Mouse (Mus musculus) forebrain, embryonic 12.5 days (tissue): ENCODE results near the gene 6030468B19Rik. TPM values are rescaled to one million over a fixed set of nuclear protein-coding genes. Genes with fewer than 3 reads are reported as not detected.

Source experiments
- ATAC-seq: fragments of 200-750 bp; cut with Nextera tagmentation; 2 replicates; pipeline ENCODE4 v1.8.0; 2017; ENCODE audit warnings: moderate TSS enrichment; ENCODE audit not compliant: low FRiP score
- H3K27ac ChIP-seq: fragments of 300-500 bp; sonication (generic); 2 replicates; pipeline ENCODE4 v1.5.1; 2016; ENCODE audit warnings: mild to moderate bottlenecking
- H3K27me3 ChIP-seq: fragments of 300-500 bp; sonication (generic); 2 replicates; pipeline ENCODE4 v1.6.1; 2016; ENCODE audit warnings: mild to moderate bottlenecking
- H3K36me3 ChIP-seq: fragments of 300-500 bp; sonication (generic); replicated peaks from 2 replicates; pipeline ENCODE4 v1.6.1; 2016; ENCODE audit warnings: mild to moderate bottlenecking
- H3K4me1 ChIP-seq: fragments of 300-500 bp; sonication (generic); 2 replicates; pipeline ENCODE4 v1.6.1; 2016
- H3K4me2 ChIP-seq: fragments of 300-500 bp; sonication (generic); 2 replicates; pipeline ENCODE4 v1.6.1; 2016; ENCODE audit warnings: mild to moderate bottlenecking, moderate library complexity
- H3K4me3 ChIP-seq: fragments of 300-500 bp; sonication (generic); replicated peaks from 2 replicates; pipeline ENCODE4 v1.5.1; 2016; ENCODE audit warnings: mild to moderate bottlenecking
- H3K9ac ChIP-seq: fragments of 300-500 bp; sonication (generic); 2 replicates; pipeline ENCODE4 v1.6.1; 2016; ENCODE audit warnings: mild to moderate bottlenecking
- H3K9me3 ChIP-seq: fragments of 300-500 bp; sonication (generic); 2 replicates; pipeline ENCODE4 v1.6.1; 2016
- WGBS: fragments of 180-500 bp; shearing (Covaris S2); methylation state at CpG from one replicate; pipeline ENCODE4 v1.1.7; 2016; 5-methylcytosine and 5-hydroxymethylcytosine counted together
- polyA plus RNA-seq: library from polyadenylated mRNA; unstranded; fragments of >200 nt; fragmentation: Nextera tagmentation; extraction: Ambion mirVana; gene quantifications from 2 replicates; pipeline ENCODE4 v1.2.1, GENCODE M21; 2016

6030468B19Rik gene
- polyA plus RNA-seq, 1 experiment from 2014 or later: not detected

DNA sequence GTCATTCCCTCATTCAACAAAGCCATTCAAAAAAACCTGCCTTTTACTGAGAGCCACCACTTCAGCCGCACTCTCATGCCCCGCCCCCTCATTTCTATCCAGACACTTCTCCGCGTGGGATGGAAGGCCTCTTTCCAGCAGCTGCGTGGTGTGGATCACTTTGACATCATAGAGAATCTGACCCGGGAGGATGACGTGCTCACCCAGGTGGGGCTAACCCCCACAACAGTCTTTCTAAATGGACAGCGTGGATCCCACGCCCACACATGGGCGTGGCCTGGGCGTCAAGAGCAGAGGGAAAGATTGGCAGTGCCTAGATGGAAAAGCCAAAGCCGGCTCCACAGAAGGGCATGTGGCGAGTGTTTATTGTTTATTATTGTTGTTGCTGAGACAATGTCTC is 38.8 kb downstream of the 6030468B19Rik start:
- H3K9me3 ChIP-seq: no peaks in the 10 kb centered on the region
- WGBS: 27% methylated on average over 13 of the region's 13 CpGs
- no peak for ATAC-seq

GRCm38 (mm10) chr11:117838572-117838971 is 41.1 kb downstream of the 6030468B19Rik start:
- no peak overlapping the region for H3K27ac ChIP-seq
- no peaks in the 10 kb centered on the region for H3K27me3 ChIP-seq
- no peak overlapping the region for H3K4me2 ChIP-seq
- no peaks in the 10 kb centered on the region for H3K36me3 ChIP-seq
- H3K9me3 ChIP-seq: no peaks in the 10 kb centered on the region
- WGBS: 76% methylated on average over 2 of the region's 2 CpGs
- ATAC-seq: no peak
- H3K4me3 ChIP-seq: no peak overlapping the region
- peaks cover 3% of the 10 kb centered on the region; the same call in 1 of the 2 replicates for H3K4me1 ChIP-seq
- no peak overlapping the region for H3K9ac ChIP-seq

More for the DNA sequence above, 38.8 kb downstream of the 6030468B19Rik start:
- H3K4me3 ChIP-seq: no peak overlapping the region; the same call in 1 of the 2 replicates
- H3K9ac ChIP-seq: no peak overlapping the region
- H3K27ac ChIP-seq: no peak overlapping the region
- peaks cover 11% of the 10 kb centered on the region for H3K4me1 ChIP-seq
- H3K27me3 ChIP-seq: no peaks in the 10 kb centered on the region
- no peaks in the 10 kb centered on the region for H3K36me3 ChIP-seq
- peak overlapping the region; percentile 42 for H3K4me2 ChIP-seq

- 85% methylated on average over 1 of the region's 1 CpGs for WGBS
- H3K36me3 ChIP-seq: no peaks in the 10 kb centered on the region
- H3K27ac ChIP-seq: no peak overlapping the region
- no peak overlapping the region for H3K9ac ChIP-seq
- ATAC-seq: no peak
- H3K4me1 ChIP-seq: peaks cover 3% of the 10 kb centered on the region; the same call in 1 of the 2 replicates
- no peaks in the 10 kb centered on the region for H3K27me3 ChIP-seq
- H3K4me3 ChIP-seq: no peak overlapping the region
- no peaks in the 10 kb centered on the region for H3K9me3 ChIP-seq
- H3K4me2 ChIP-seq: no peak overlapping the region
Measured at GRCm38 (mm10) chr11:117839021-117839420, 41.6 kb downstream of the 6030468B19Rik start.

- no peaks in the 10 kb centered on the region for H3K36me3 ChIP-seq
- H3K4me2 ChIP-seq: no peak overlapping the region
- H3K4me3 ChIP-seq: no peak overlapping the region
- no peaks in the 10 kb centered on the region for H3K9me3 ChIP-seq
- H3K4me1 ChIP-seq: peaks cover 3% of the 10 kb centered on the region; the same call in 1 of the 2 replicates
- H3K27me3 ChIP-seq: no peaks in the 10 kb centered on the region
- WGBS: 58% methylated on average over 1 of the region's 1 CpGs
- ATAC-seq: no peak
- no peak overlapping the region for H3K27ac ChIP-seq
- H3K9ac ChIP-seq: no peak overlapping the region
Measured at GRCm38 (mm10) chr11:117840910-117841309, 43.5 kb downstream of the 6030468B19Rik start.

GRCm38 (mm10) chr11:117843434-117843833 is 46.0 kb downstream of the 6030468B19Rik start:
- Histone ChIP-seq H3K4me3 (no peak overlapping the region), H3K27me3 (no peaks in the 10 kb centered on the region), H3K27ac (no peak overlapping the region), H3K9me3 (no peaks in the 10 kb centered on the region), H3K9ac (no peak overlapping the region), H3K36me3 (no peaks in the 10 kb centered on the region), H3K4me1 (peaks cover 10% of the 10 kb centered on the region), H3K4me2 (no peak overlapping the region)
- 84% methylated on average over 2 of the region's 2 CpGs for WGBS
- no peak for ATAC-seq

- Histone ChIP-seq H3K4me3 (no peak overlapping the region), H3K27me3 (no peaks in the 10 kb centered on the region), H3K4me1 (peaks cover 18% of the 10 kb centered on the region), H3K27ac (no peak overlapping the region), H3K9me3 (no peaks in the 10 kb centered on the region), H3K9ac (no peak overlapping the region), H3K36me3 (no peaks in the 10 kb centered on the region), H3K4me2 (no peak overlapping the region)
- WGBS: 100% methylated on average over 2 of the region's 2 CpGs
- ATAC-seq: no peak
Measured at GRCm38 (mm10) chr11:117844997-117845396, 47.5 kb downstream of the 6030468B19Rik start.

- no peaks in the 10 kb centered on the region for H3K36me3 ChIP-seq
- no peak overlapping the region for H3K27ac ChIP-seq
- H3K9ac ChIP-seq: no peak overlapping the region
- H3K9me3 ChIP-seq: no peaks in the 10 kb centered on the region
- WGBS: 76% methylated on average over 2 of the region's 2 CpGs
- H3K27me3 ChIP-seq: no peaks in the 10 kb centered on the region
- H3K4me3 ChIP-seq: no peak overlapping the region
- ATAC-seq: no peak
- no peak overlapping the region for H3K4me2 ChIP-seq
- H3K4me1 ChIP-seq: peaks cover 24% of the 10 kb centered on the region
Measured at GRCm38 (mm10) chr11:117845651-117846050, 48.2 kb downstream of the 6030468B19Rik start.

DNA sequence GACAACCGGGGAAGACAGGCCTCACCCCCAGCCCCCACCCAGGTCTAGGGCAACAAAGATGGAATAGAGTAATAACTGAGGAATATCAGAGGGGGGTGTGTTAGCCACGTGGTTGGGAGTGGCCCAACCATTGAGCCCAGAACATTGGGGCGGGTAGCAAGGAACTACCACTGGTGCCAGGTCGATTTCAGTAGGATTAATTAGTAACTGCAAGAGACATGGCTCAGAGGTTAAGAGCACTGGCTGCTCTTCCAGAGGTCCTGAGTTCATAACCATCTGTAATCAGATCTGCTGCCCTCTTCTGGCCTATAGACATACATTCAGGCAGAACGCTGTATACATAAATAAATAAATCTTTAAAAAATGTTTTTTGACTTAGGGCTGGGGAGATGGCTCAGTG is 49.2 kb downstream of the 6030468B19Rik start:
- H3K4me1 ChIP-seq: peaks cover 28% of the 10 kb centered on the region
- H3K9ac ChIP-seq: no peak overlapping the region
- no peak overlapping the region for H3K27ac ChIP-seq
- no peaks in the 10 kb centered on the region for H3K36me3 ChIP-seq
- ATAC-seq: no peak
- H3K9me3 ChIP-seq: no peaks in the 10 kb centered on the region
- WGBS: 67% methylated on average over 5 of the region's 5 CpGs
- no peak overlapping the region for H3K4me3 ChIP-seq
- H3K27me3 ChIP-seq: no peaks in the 10 kb centered on the region
- no peak overlapping the region for H3K4me2 ChIP-seq

DNA sequence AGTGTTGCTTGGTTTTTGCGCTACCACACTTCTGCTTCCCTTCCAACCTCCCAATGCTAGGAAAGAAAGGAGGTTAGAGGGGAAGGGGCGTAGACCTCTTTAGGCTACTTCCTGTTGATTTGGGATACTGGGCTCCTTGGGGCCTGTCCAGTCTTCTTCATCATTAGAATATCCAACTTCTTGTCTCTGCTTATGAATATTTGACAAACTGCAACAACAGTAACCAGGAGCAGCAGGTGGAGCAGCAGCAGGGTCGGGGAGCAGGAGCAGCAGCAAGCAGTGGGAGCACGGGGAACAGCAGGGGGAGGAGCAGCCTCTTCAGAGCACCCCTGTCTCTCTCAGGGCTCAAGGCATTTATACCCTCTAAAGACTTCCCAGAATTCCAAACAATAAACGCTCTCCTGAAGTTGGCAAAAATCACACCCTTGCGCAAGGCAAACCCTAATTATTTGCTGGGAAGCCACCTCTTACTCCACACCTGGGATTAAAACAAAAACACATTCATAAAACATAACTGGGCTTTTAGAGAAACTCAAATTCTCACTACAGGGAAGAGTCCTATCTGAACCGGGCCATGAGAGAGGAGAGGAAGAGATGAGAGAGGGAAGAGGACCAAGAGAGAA is 50.2 kb downstream of the 6030468B19Rik start:
- 83% methylated on average over 7 of the region's 7 CpGs for WGBS
- peak overlapping the region; percentile 97 for H3K27ac ChIP-seq
- peak overlapping the region; percentile 80 for H3K9ac ChIP-seq
- H3K36me3 ChIP-seq: peaks cover 7% of the 10 kb centered on the region
- peak overlapping the region; percentile 57; the same call in 1 of the 2 replicates for H3K4me3 ChIP-seq
- H3K27me3 ChIP-seq: no peaks in the 10 kb centered on the region
- peaks cover 28% of the 10 kb centered on the region for H3K4me1 ChIP-seq
- no peak for ATAC-seq
- H3K9me3 ChIP-seq: no peaks in the 10 kb centered on the region
- H3K4me2 ChIP-seq: peak overlapping the region; percentile 84

DNA sequence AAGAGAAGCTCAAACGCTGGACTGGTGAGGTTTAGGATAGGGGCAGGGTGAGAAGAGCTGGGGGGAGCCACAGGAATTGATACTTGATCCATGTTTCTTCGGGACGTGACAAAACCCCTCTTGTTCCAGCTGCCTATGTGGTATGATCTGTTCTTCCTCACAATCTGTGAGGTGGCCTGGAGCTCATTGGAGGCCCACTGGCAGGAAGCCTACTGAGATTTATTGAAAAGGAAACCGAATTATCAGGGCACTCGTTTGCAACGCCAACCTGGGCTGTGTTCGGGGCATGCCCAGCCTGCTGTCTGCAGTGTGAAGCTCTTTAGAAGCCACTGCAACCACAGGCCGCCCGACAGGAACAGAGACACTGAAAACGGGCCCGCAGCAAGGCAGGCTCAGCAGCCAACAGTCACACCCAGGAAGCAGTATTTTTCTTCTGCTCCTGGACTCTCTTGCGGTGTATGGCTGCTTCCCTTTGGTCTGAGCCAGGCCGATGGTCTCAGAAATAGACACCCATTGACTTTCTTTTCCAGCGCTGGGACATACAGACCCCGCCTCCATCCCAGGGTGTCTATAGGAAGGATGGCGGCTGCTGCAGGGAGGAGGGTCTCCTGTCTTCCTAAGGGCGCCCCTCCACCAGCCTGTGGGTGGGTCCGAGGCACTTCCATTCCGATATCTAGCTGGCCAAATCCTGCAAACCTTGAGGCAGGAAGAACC is 51.0 kb downstream of the 6030468B19Rik start:
- peak overlapping the region; percentile 84 for H3K4me2 ChIP-seq
- H3K27me3 ChIP-seq: no peaks in the 10 kb centered on the region
- no peaks in the 10 kb centered on the region for H3K9me3 ChIP-seq
- 9% methylated on average over 19 of the region's 19 CpGs for WGBS
- peak overlapping the region; percentile 80 for H3K9ac ChIP-seq
- peak; percentile 83 for ATAC-seq
- peaks cover 14% of the 10 kb centered on the region for H3K36me3 ChIP-seq
- peak overlapping the region; percentile 97 for H3K27ac ChIP-seq
- H3K4me3 ChIP-seq: peak overlapping the region; percentile 57
- H3K4me1 ChIP-seq: peaks cover 28% of the 10 kb centered on the region

DNA sequence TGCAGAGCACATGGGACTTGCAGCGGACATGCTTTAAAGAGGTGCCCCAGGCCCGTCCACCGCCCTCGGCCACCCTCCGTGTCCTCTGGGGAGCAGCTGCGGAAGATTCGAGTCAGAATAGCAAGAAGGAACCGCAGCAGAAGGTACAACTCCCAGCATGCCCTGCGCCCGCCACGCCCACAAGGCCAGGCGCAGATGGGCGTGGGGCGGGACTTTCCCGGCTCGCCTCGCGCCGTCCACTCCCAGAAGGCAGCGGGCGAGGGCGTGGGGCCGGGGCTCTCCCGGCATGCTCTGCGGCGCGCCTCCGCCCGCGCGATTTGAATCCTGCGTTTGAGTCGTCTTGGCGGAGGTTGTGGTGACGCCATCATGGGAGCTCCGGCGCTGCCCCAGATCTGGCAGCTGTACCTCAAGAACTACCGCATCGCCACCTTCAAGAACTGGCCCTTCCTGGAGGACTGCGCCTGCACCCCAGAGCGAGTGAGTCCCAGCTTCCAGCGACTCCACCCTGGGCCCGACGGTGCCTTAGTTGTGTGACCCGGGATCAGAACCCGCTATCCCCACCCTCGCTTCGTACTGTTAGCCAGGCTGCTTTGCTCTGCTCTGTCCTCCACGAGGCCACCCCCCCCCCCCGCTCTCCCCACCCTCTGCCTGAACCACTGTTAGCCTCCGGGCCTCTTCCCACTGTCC is 51.7 kb downstream of the 6030468B19Rik start, which contains the start of gene Birc5:
Gene Birc5, plus strand, starts transcription at position 267 of the 687 bp plus-strand sequence.
- peak; percentile 95 for ATAC-seq
- under 1% methylated on average over 51 of the region's 51 CpGs for WGBS
- Histone ChIP-seq H3K9ac (peak within 1 kb of the TSS; percentile 80), H3K4me3 (peak within 1 kb of the TSS; percentile 57), H3K4me2 (peak within 1 kb of the TSS; percentile 84), H3K27ac (peak within 1 kb of the TSS; percentile 97), H3K9me3 (no peaks in the 10 kb centered on the region), H3K4me1 (peaks cover 28% of the 10 kb centered on the region), H3K36me3 (peaks cover 21% of the 10 kb centered on the region), H3K27me3 (no peaks in the 10 kb centered on the region)

DNA sequence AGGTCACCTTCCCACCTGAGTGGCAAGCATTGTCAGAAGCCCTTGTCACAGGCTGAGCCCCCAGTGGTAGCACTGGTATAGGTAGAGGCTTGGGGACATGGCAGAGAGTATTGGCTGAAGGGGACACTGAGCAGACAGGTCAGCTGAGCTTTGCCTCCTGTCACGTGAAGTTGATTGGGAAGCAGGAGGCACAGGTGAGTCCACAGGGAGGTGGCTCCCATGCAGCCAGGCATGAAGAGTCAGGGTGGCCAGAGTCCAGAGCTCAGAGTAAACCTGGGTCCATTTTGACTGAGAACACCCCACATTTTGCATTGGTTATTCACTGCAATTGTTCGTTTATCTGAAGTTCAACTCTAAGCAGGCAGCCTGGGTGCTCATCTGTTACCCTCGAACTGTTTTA is 55.4 kb downstream of the 6030468B19Rik start:
- no peak for ATAC-seq
- WGBS: 90% methylated on average over 3 of the region's 3 CpGs
- Histone ChIP-seq H3K9ac (no peak overlapping the region), H3K4me3 (no peak overlapping the region), H3K4me1 (peaks cover 23% of the 10 kb centered on the region), H3K9me3 (0 out of 2 replicates have a peak, but pooled peaks cover 5% of the 10 kb centered on the region), H3K27ac (no peak overlapping the region), H3K27me3 (no peaks in the 10 kb centered on the region), H3K4me2 (no peak overlapping the region), H3K36me3 (peaks cover 53% of the 10 kb centered on the region)
